Mouse (Mus musculus) liver, adult 2 months (tissue): ENCODE measurements around the gene Acad10.

Source experiments
- CTCF ChIP-seq: fragments of 200-500 bp; IDR thresholded peaks from 2 replicates; pipeline ENCODE4 v1.5.1; 2011; ENCODE audit warnings: low read depth, low read length, control low read depth
- POLR2A ChIP-seq: fragments of 200-500 bp; IDR thresholded peaks from 2 replicates; pipeline ENCODE4 v1.6.1; 2011; ENCODE audit warnings: low read length, control low read depth; ENCODE audit not compliant: insufficient read depth; ENCODE audit errors: extremely low read depth

DNA sequence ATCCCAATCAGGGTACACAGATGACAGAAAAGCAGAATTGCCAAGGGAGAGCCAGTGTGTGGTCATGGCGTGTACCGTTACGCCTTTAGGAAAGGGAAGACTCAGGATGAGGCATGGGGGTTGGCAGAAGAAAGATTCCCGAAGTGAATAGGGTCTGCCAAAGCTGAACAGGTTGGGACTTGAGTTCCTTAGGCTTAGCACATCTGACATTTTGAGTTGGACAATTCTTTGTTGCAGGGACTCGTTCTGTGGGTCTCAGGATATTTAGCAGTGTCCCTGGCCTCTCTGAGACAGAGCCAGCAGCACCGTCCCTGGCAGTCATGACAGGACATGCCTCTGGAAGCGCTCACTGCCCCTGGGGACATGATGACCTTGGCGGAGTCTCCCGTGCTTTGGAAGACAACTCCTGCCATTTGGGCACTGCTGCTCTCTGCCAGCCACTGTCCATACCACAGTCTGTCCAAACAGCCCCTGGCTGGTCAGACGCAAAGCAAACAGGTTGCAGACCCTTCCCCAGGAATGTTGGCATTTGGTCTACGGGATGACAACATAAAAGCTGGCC lies 83.3 kb downstream of the Acad10 start:
- TF ChIP-seq CTCF (no peak), POLR2A (no peak)
